Mouse (Mus musculus) liver, postnatal 0 days (tissue): Measurements from ENCODE around the gene Tmem221. TPM values are rescaled to one million over a fixed set of nuclear protein-coding genes. Genes with fewer than 3 reads are reported as not detected.

Experiments used
- ATAC-seq: fragments of 200-750 bp; cut with Nextera tagmentation; 2 replicates; pipeline ENCODE4 v1.8.0; 2017; ENCODE audit warnings: mild to moderate bottlenecking, moderate library complexity
- DNase-seq: peaks from one replicate; pipeline ENCODE4 v3.0.0-alpha.2; 2016
- H3K27ac ChIP-seq: fragments of 300-500 bp; sonication (generic); 2 replicates; pipeline ENCODE4 v1.5.1; 2014; ENCODE audit warnings: antibody characterized with exemption, moderate library complexity, mild to moderate bottlenecking, low read depth
- H3K27me3 ChIP-seq: fragments of 300-500 bp; sonication (generic); 2 replicates; pipeline ENCODE4 v1.6.1; 2014; ENCODE audit warnings: low read length, control low read depth, mixed read lengths; ENCODE audit not compliant: insufficient read depth
- H3K36me3 ChIP-seq: fragments of 300-500 bp; sonication (generic); replicated peaks from 2 replicates; pipeline ENCODE4 v1.6.1; 2014; ENCODE audit warnings: mild to moderate bottlenecking, control low read depth, low read length, moderate library complexity, mixed read lengths; ENCODE audit not compliant: insufficient read depth
- H3K4me1 ChIP-seq: fragments of 300-500 bp; sonication (generic); 2 replicates; pipeline ENCODE4 v1.6.1; 2014; ENCODE audit warnings: antibody characterized with exemption, mild to moderate bottlenecking, control low read depth; ENCODE audit not compliant: insufficient read depth
- H3K4me2 ChIP-seq: fragments of 300-500 bp; sonication (generic); 2 replicates; pipeline ENCODE4 v1.6.1; 2014; ENCODE audit warnings: low read depth, mild to moderate bottlenecking, low read length, moderate library complexity, mixed read lengths
- H3K4me3 ChIP-seq: fragments of 300-500 bp; sonication (generic); 2 replicates; pipeline ENCODE4 v1.5.1; 2014; ENCODE audit warnings: low read depth, low read length
- H3K9ac ChIP-seq: fragments of 300-500 bp; sonication (generic); replicated peaks from 2 replicates; pipeline ENCODE4 v1.6.1; 2014; ENCODE audit warnings: mild to moderate bottlenecking, moderate library complexity
- H3K9me3 ChIP-seq: fragments of 300-500 bp; sonication (generic); 2 replicates; pipeline ENCODE4 v1.6.1; 2016; ENCODE audit warnings: mild to moderate bottlenecking, control low read depth, low read length, mixed read lengths
- CTCF ChIP-seq: sonication (generic); IDR thresholded peaks from 2 replicates; pipeline ENCODE4 v1.5.1; 2016; ENCODE audit warnings: antibody characterized with exemption, low read depth
- EP300 ChIP-seq: IDR thresholded peaks from 2 replicates; pipeline ENCODE4 v1.6.1; 2016; ENCODE audit warnings: antibody characterized with exemption, low read depth, mild to moderate bottlenecking
- WGBS: fragments of 180-500 bp; shearing (Covaris S2); extraction: QIAGEN DNeasy Blood & Tissue Kit; methylation state at CpG from one replicate; pipeline ENCODE4 v1.1.7; 2014; ENCODE audit not compliant: insufficient replicate concordance; 5-methylcytosine and 5-hydroxymethylcytosine counted together
- polyA plus RNA-seq: library from polyadenylated mRNA; unstranded; fragments of >200 nt; fragmentation: Nextera tagmentation; extraction: Ambion mirVana; gene quantifications from 2 replicates; pipeline ENCODE4 v1.2.1, GENCODE M21; 2015

The Tmem221 gene
- polyA plus RNA-seq, 1 experiment from 2014 or later = 0.66 TPM

- Histone ChIP-seq H3K36me3 (peaks cover 5% of the 10 kb centered on the region; the same call in 1 of the 2 replicates), H3K4me1 (no peaks in the 10 kb centered on the region), H3K27ac (no peak overlapping the region), H3K27me3 (peaks cover 4% of the 10 kb centered on the region), H3K4me3 (no peak overlapping the region), H3K9ac (no peak overlapping the region), H3K9me3 (no peaks in the 10 kb centered on the region), H3K4me2 (no peak overlapping the region)
- no peak for DNase-seq
- WGBS = 61% methylated on average over 6 of the region's 6 CpGs
- no peak for ATAC-seq
- TF ChIP-seq CTCF = no peak
- no peak for TF ChIP-seq EP300
Observed at GRCm38 (mm10) chr8:71552770-71553169, 5.9 kb downstream of the Tmem221 start.

DNA sequence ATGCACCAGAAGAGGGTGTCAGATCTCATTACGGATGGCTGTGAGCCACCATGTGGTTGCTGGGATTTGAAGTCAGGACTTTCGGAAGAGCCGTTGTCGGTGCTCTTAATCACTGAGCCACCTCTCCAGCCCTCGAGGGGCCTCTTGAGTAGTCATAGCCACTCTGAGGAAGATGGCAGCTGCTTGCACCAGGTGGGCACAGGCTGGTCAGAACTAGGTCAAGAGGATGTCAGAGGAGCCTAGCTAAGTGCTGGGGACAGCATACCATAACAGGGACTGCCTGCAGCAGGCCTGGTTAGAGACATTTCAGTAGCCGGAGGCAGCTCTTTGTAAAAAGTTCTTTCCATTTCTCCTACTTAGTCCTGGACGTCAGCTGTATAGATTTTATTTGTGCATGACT lies 7.9 kb downstream of the Tmem221 start:
- WGBS = 68% methylated on average over 7 of the region's 7 CpGs
- Histone ChIP-seq H3K9me3 (no peaks in the 10 kb centered on the region), H3K4me2 (no peak overlapping the region), H3K4me3 (no peak overlapping the region), H3K4me1 (no peaks in the 10 kb centered on the region), H3K27me3 (no peaks in the 10 kb centered on the region), H3K27ac (no peak overlapping the region), H3K9ac (no peak overlapping the region), H3K36me3 (peaks cover 10% of the 10 kb centered on the region)
- ATAC-seq (no peak), DNase-seq (no peak)
- TF ChIP-seq EP300 = no peak
- TF ChIP-seq CTCF = no peak

- DNase-seq (no peak), ATAC-seq (no peak)
- H3K27me3 ChIP-seq = no peaks in the 10 kb centered on the region
- peaks cover 15% of the 10 kb centered on the region for H3K36me3 ChIP-seq
- WGBS = 86% methylated on average over 7 of the region's 7 CpGs
- no peak overlapping the region for H3K4me2 ChIP-seq
- TF ChIP-seq CTCF = no peak
- TF ChIP-seq EP300 = no peak
- H3K4me3 ChIP-seq = no peak overlapping the region
- H3K27ac ChIP-seq = no peak overlapping the region
- peaks cover 9% of the 10 kb centered on the region for H3K4me1 ChIP-seq
- H3K9ac ChIP-seq = no peak overlapping the region
- no peaks in the 10 kb centered on the region for H3K9me3 ChIP-seq
Observed at GRCm38 (mm10) chr8:71547590-71547989, 11.1 kb downstream of the Tmem221 start.

- TF ChIP-seq CTCF = no peak
Observed at GRCm38 (mm10) chr8:71545053-71545452, 13.6 kb downstream of the Tmem221 start.

DNA sequence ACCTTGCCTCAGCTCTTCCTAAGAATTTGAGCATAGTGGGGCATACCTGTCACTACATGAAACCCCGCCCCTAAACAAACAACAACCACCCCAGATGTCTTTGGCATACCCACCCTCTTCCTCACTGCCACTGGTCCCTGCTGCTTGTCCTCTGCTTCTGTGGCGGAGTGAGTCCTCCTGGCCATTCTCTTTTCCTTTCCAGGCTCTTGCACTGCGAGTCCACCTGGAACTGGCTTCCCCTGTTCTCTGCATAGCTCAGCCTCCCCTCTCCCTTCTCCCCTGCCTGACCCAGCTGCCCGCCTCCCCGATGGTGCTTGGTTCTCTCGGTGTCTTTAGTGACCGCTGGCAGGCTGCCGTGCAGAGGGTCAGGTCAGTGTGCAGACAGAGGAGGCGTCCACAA lies 14.9 kb downstream of the Tmem221 start:
- peak overlapping the region; percentile 68; the same call in 1 of the 2 replicates for H3K4me3 ChIP-seq

More at GRCm38 (mm10) chr8:71545053-71545452, 13.6 kb downstream of the Tmem221 start:
- Histone ChIP-seq H3K4me1 (peaks cover 9% of the 10 kb centered on the region), H3K27ac (no peak overlapping the region), H3K9ac (no peak overlapping the region), H3K27me3 (no peaks in the 10 kb centered on the region), H3K9me3 (no peaks in the 10 kb centered on the region), H3K4me3 (no peak overlapping the region), H3K36me3 (peaks cover 15% of the 10 kb centered on the region), H3K4me2 (no peak overlapping the region)
- ATAC-seq (no peak), DNase-seq (no peak)
- 82% methylated on average over 11 of the region's 11 CpGs for WGBS

DNA sequence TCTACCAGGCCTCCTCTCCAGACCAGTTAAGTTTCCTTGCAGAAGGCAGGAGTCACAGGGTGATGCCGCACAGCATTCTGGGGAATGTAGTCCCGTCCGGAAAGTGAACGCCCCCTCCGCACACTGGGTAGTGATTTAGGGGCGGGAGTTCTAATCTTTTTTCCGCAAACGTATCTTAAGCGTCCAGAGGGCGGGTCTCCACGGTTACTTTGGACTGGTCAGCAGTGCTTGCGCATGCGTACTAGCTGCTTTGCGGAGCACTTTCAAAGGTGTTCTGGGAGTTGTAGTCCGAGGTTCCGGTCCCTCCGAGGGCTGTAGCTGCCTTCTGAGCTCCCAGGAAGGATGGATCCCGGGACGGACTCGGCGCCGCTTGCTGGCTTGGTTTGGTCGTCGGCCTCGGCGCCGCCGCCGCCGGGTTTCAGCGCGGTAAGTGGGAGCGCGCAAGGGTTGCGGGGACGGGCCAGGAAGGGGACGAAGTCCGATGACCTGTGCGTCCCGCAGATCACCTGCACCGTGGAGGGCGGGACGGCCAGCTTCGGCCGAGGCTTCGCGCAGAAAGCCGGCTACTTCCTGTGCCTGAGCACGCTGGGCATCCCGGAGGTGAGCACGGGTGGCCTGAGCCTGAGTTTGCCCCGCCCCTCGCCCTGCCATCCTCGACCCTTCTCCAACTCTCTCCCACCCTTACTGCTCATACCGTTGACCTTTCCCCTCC lies 15.9 kb downstream of the Tmem221 start, which contains the start of gene Mvb12a:
Mvb12a (plus strand) TSS at position 291 of the 712 bp plus-strand sequence.
- WGBS = under 1% methylated on average over 55 of the region's 55 CpGs
- Histone ChIP-seq H3K9ac (peak within 1 kb of the TSS; percentile 66), H3K27ac (peak within 1 kb of the TSS; percentile 85), H3K9me3 (no peaks in the 10 kb centered on the region), H3K4me2 (peak within 1 kb of the TSS; percentile 76), H3K4me1 (peaks cover 18% of the 10 kb centered on the region), H3K4me3 (peak within 1 kb of the TSS; percentile 68), H3K27me3 (no peaks in the 10 kb centered on the region), H3K36me3 (peaks cover 11% of the 10 kb centered on the region)
- peak; percentile 94 for ATAC-seq
- DNase-seq = peak; percentile 93
- TF ChIP-seq EP300 (no peak), CTCF (no peak)

More for the DNA sequence above, 14.9 kb downstream of the Tmem221 start:
- DNase-seq = no peak
- ATAC-seq = no peak
- Histone ChIP-seq H3K4me2 (peak overlapping the region; percentile 76), H3K27ac (no peak overlapping the region), H3K36me3 (peaks cover 15% of the 10 kb centered on the region), H3K9me3 (no peaks in the 10 kb centered on the region), H3K27me3 (no peaks in the 10 kb centered on the region), H3K4me1 (peaks cover 9% of the 10 kb centered on the region), H3K9ac (no peak overlapping the region; the same call in 1 of the 2 replicates)
- TF ChIP-seq EP300 (no peak), CTCF (no peak)
- whole genome bisulfite sequencing = 80% methylated on average over 9 of the region's 9 CpGs
